Mouse (Mus musculus): ENCODE data around the gene Gpa33. TPM values are rescaled to one million over a fixed set of nuclear protein-coding genes. Genes with fewer than 3 reads are reported as not detected.

Gpa33 gene
- polyA plus RNA-seq, 1 experiment from 2014 or later, result 5.5 TPM

DNA sequence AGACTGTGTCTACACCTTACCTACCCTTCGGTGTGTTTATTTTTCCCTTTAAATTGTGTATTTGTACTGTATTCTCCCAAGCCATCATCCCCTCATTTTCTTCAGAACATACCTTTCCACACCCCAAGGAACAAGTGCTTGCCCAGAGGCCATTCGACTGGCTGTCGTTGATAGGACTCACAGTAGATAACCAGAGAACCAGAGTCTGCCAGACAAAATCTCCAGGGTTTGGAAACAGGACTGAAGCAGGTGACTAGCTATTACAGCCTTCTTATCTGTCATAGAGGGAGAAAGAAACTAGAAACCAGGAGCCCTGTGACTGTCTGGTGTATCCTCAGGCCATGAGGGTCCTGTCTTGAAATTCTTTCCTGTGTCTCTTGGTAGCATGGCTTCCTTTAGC lies 25.2 kb upstream of the Gpa33 start:
- Histone ChIP-seq H3K27me3 (ENCODE audit: control insufficient read depth, insufficient read depth, low read length) (no peaks in the 10 kb centered on the region), H3K27ac (ENCODE audit: low read length) (no peak overlapping the region), H3K9me3 (ENCODE audit: control insufficient read depth, low read depth, low read length) (no peaks in the 10 kb centered on the region), H3K4me1 (ENCODE audit: control insufficient read depth, insufficient read depth, low read length) (no peaks in the 10 kb centered on the region), H3K9ac (replicated peaks; ENCODE audit: low read depth, low read length) (no peak overlapping the region), H3K36me3 (ENCODE audit: control insufficient read depth, insufficient read depth, low read length) (no peaks in the 10 kb centered on the region), H3K4me3 (ENCODE audit: low read depth, low read length) (no peak overlapping the region), H3K4me2 (replicated peaks; ENCODE audit: low read depth, low read length) (no peak overlapping the region)
- WGBS, result 86% methylated on average over 3 of the region's 3 CpGs
- no peak for ATAC-seq (ENCODE audit: insufficient number of reproducible peaks, insufficient read depth, low FRiP score, low read depth)

DNA sequence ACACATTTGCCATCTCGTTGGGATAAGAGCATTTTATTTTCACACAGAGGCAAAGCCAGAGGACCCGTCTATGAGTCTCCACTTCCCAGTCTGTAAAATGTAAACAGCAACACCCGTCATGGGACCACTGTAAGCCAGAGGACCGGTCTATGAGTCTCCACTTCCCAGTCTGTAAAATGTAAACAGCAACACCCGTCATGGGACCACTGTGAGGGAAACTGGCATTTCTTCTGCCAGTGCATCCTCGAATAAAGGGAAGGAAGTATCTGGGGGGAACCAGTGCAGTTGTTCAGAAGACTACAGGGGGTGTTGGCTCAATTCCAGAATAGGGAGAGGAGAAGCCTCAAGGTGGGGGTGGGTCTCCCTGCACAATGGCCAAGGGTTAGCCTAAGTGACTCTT lies 24.6 kb upstream of the Gpa33 start:
- no peaks in the 10 kb centered on the region for H3K27me3 ChIP-seq (ENCODE audit: control insufficient read depth, insufficient read depth, low read length)
- H3K9me3 ChIP-seq (ENCODE audit: control insufficient read depth, low read depth, low read length), result no peaks in the 10 kb centered on the region
- H3K4me3 ChIP-seq (ENCODE audit: low read depth, low read length), result no peak overlapping the region
- no peaks in the 10 kb centered on the region for H3K4me1 ChIP-seq (ENCODE audit: control insufficient read depth, insufficient read depth, low read length)
- no peaks in the 10 kb centered on the region for H3K36me3 ChIP-seq (ENCODE audit: control insufficient read depth, insufficient read depth, low read length)
- WGBS, result 50% methylated on average over 6 of the region's 6 CpGs
- no peak overlapping the region for H3K27ac ChIP-seq (ENCODE audit: low read length)
- ATAC-seq (ENCODE audit: insufficient number of reproducible peaks, insufficient read depth, low FRiP score, low read depth), result no peak
- H3K4me2 ChIP-seq (replicated peaks; ENCODE audit: low read depth, low read length), result no peak overlapping the region
- H3K9ac ChIP-seq (replicated peaks; ENCODE audit: low read depth, low read length), result no peak overlapping the region

DNA sequence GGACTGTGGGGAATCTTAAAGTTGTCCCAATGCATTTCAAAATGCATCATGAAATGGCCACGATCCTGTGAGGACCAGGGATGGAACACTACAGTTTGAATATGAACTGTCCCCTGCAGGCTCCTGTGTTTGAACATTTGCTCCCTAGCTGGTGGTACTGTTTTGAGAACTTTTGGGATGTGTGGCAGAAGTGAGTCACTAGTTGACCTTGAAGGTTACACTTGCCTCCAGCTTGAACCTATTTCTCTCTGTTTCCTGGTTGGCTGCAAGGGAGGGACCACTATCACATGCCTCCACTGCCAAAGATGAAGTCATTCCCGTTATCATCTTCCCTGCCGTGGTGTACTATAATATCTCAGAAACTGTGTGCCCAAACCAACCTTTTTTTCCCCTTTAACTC lies 15.1 kb upstream of the Gpa33 start:
- Histone ChIP-seq H3K4me1 (ENCODE audit: control insufficient read depth, insufficient read depth, low read length) (no peaks in the 10 kb centered on the region), H3K27ac (ENCODE audit: low read length) (no peak overlapping the region), H3K36me3 (ENCODE audit: control insufficient read depth, insufficient read depth, low read length) (no peaks in the 10 kb centered on the region), H3K9ac (replicated peaks; ENCODE audit: low read depth, low read length) (no peak overlapping the region), H3K4me3 (ENCODE audit: low read depth, low read length) (no peak overlapping the region), H3K9me3 (ENCODE audit: control insufficient read depth, low read depth, low read length) (peaks cover 3% of the 10 kb centered on the region; the same call in 1 of the 2 replicates), H3K27me3 (ENCODE audit: control insufficient read depth, insufficient read depth, low read length) (no peaks in the 10 kb centered on the region), H3K4me2 (replicated peaks; ENCODE audit: low read depth, low read length) (no peak overlapping the region)
- ATAC-seq (ENCODE audit: insufficient number of reproducible peaks, insufficient read depth, low FRiP score, low read depth), result no peak
- 86% methylated on average over 3 of the region's 3 CpGs for WGBS

DNA sequence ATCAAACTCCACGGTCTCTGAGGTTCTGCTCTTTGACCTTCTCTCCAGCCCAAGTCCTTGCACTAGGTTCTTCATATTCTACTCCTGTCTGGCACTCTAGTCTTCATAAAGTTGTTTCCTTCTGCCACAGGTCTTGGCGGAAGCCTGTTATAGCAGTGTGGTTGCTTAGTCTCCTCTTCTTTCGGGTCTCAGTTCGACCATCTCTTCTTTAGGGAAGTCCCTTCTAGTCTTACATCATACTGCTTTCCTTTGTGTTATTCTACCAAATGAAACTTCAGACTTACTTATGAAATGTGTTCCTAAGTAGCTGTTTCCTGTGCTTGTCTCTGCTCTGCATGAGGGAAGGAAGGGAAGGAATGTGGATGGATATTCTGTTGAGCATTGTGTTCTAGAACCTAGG lies 14.3 kb upstream of the Gpa33 start:
- Histone ChIP-seq H3K9me3 (ENCODE audit: control insufficient read depth, low read depth, low read length) (peaks cover 3% of the 10 kb centered on the region; the same call in 1 of the 2 replicates), H3K4me2 (replicated peaks; ENCODE audit: low read depth, low read length) (no peak overlapping the region), H3K4me1 (ENCODE audit: control insufficient read depth, insufficient read depth, low read length) (no peaks in the 10 kb centered on the region), H3K27ac (ENCODE audit: low read length) (no peak overlapping the region), H3K36me3 (ENCODE audit: control insufficient read depth, insufficient read depth, low read length) (no peaks in the 10 kb centered on the region), H3K9ac (replicated peaks; ENCODE audit: low read depth, low read length) (no peak overlapping the region), H3K4me3 (ENCODE audit: low read depth, low read length) (no peak overlapping the region), H3K27me3 (ENCODE audit: control insufficient read depth, insufficient read depth, low read length) (no peaks in the 10 kb centered on the region)
- 91% methylated on average over 4 of the region's 4 CpGs for WGBS
- no peak for ATAC-seq (ENCODE audit: insufficient number of reproducible peaks, insufficient read depth, low FRiP score, low read depth)

DNA sequence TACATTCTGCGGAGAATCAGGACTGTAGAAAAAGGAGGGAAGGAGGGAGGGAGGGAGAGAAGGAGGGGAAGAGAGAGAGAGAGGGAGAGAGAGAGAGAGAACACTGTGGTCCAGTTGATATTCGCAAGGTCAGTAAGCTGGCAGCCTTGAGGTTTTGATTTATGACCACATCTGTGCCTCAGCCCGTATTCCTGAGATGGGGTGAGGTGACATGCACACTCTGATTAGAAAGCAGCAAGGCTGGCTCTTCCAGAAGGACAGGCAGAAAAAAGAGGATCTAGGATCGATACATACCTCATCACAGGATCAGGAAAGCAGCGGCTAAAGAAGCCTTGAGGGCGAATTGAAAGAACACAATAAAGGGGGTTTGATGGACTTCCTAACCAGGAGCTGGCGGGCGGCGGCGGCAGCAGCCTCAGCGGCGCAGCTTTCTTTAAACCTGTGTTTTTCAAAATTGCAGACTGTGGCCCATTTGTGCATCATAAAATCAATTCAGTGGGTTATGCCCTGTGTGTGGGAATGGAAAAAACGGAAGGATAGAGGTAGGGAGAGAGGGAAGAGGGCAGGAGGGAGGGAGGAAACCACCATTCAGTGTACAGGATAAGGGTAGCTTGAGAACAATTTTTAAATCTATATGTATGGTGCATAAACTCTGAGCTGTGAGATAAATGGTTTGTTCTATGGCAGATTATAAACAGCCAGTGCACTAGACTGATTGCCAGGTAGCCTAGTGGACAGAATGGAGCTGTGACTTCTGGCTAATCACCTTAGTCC lies 12.0 kb upstream of the Gpa33 start:
- Histone ChIP-seq H3K27ac (ENCODE audit: low read length) (no peak overlapping the region), H3K27me3 (ENCODE audit: control insufficient read depth, insufficient read depth, low read length) (no peaks in the 10 kb centered on the region), H3K4me3 (ENCODE audit: low read depth, low read length) (no peak overlapping the region), H3K4me1 (ENCODE audit: control insufficient read depth, insufficient read depth, low read length) (no peaks in the 10 kb centered on the region), H3K4me2 (replicated peaks; ENCODE audit: low read depth, low read length) (no peak overlapping the region), H3K9me3 (ENCODE audit: control insufficient read depth, low read depth, low read length) (peaks cover 3% of the 10 kb centered on the region; the same call in 1 of the 2 replicates), H3K9ac (replicated peaks; ENCODE audit: low read depth, low read length) (no peak overlapping the region), H3K36me3 (ENCODE audit: control insufficient read depth, insufficient read depth, low read length) (no peaks in the 10 kb centered on the region)
- WGBS, result 60% methylated on average over 13 of the region's 13 CpGs
- no peak for ATAC-seq (ENCODE audit: insufficient number of reproducible peaks, insufficient read depth, low FRiP score, low read depth)

DNA sequence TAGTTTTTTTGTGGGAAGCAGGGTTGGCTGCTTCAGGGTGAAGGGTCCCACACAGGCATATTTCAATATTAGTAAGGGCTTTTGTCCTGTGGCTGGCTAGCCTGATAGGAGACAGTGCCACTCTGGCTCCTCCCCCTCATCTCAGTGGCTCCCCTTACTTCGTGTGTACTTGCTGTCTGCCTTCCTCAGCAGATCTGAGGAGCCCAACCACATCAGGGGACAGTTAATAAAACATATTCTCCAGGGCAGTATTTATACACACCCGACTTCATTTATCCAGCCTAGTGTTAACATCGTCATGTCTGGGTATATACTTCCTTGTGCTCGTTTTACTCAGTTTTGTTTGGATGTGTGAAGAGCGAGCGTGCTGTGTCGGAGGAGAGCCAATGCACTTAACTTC lies 7.9 kb upstream of the Gpa33 start:
- H3K27ac ChIP-seq (ENCODE audit: low read length), result no peak overlapping the region
- no peaks in the 10 kb centered on the region for H3K9me3 ChIP-seq (ENCODE audit: control insufficient read depth, low read depth, low read length)
- WGBS, result 34% methylated on average over 7 of the region's 7 CpGs
- no peaks in the 10 kb centered on the region for H3K4me1 ChIP-seq (ENCODE audit: control insufficient read depth, insufficient read depth, low read length)
- no peak for ATAC-seq (ENCODE audit: insufficient number of reproducible peaks, insufficient read depth, low FRiP score, low read depth)
- no peaks in the 10 kb centered on the region for H3K36me3 ChIP-seq (ENCODE audit: control insufficient read depth, insufficient read depth, low read length)
- H3K4me3 ChIP-seq (ENCODE audit: low read depth, low read length), result no peak overlapping the region
- no peak overlapping the region for H3K4me2 ChIP-seq (replicated peaks; ENCODE audit: low read depth, low read length)
- H3K9ac ChIP-seq (replicated peaks; ENCODE audit: low read depth, low read length), result no peak overlapping the region
- no peaks in the 10 kb centered on the region for H3K27me3 ChIP-seq (ENCODE audit: control insufficient read depth, insufficient read depth, low read length)

DNA sequence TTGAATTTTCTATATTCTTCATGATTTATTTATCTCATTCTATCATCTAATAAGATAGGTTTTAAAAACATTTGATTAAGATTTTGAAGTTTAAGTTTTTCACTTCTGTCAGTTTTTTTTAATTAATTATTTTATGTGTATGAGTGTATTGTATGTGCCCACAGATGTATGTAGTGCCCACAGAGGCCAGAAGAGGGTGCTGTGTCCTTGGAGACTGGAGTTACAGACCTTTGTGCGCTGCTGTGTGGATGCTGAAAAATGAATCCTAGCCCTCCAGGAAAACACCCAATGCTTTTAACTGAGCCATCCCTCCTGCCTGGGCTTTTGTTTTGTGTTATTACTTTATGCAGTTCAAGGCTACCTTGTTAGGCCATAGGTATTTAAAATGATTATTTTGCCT lies 7.0 kb upstream of the Gpa33 start:
- H3K4me2 ChIP-seq (replicated peaks; ENCODE audit: low read depth, low read length), result no peak overlapping the region
- 97% methylated on average over 1 of the region's 1 CpGs for WGBS
- no peak overlapping the region for H3K27ac ChIP-seq (ENCODE audit: low read length)
- H3K9ac ChIP-seq (replicated peaks; ENCODE audit: low read depth, low read length), result no peak overlapping the region
- no peaks in the 10 kb centered on the region for H3K9me3 ChIP-seq (ENCODE audit: control insufficient read depth, low read depth, low read length)
- no peaks in the 10 kb centered on the region for H3K36me3 ChIP-seq (ENCODE audit: control insufficient read depth, insufficient read depth, low read length)
- H3K4me1 ChIP-seq (ENCODE audit: control insufficient read depth, insufficient read depth, low read length), result peaks cover 6% of the 10 kb centered on the region; the same call in 1 of the 2 replicates
- H3K4me3 ChIP-seq (ENCODE audit: low read depth, low read length), result no peak overlapping the region
- H3K27me3 ChIP-seq (ENCODE audit: control insufficient read depth, insufficient read depth, low read length), result no peaks in the 10 kb centered on the region
- ATAC-seq (ENCODE audit: insufficient number of reproducible peaks, insufficient read depth, low FRiP score, low read depth), result no peak

DNA sequence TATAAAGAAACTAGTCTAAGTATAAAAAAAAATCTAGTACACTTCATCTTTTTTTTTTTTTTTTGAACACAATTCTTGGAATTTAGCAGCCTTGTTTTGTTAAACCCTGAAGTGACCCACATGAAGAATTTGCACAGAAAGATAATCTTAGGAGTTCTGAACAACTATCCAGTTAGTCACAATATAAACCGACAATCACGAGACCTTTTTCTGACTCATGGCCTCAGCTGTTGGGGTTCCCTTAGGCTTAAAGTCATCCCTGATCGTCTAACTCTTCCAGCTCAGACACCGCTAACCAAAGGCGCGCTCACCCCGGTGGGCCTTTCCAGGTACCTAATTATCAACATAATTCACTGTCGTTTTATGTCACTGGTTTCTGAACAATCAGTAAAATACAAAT lies 6.3 kb upstream of the Gpa33 start:
- WGBS, result 94% methylated on average over 8 of the region's 8 CpGs
- Histone ChIP-seq H3K4me1 (ENCODE audit: control insufficient read depth, insufficient read depth, low read length) (peaks cover 11% of the 10 kb centered on the region; the same call in 1 of the 2 replicates), H3K4me2 (replicated peaks; ENCODE audit: low read depth, low read length) (no peak overlapping the region), H3K4me3 (ENCODE audit: low read depth, low read length) (no peak overlapping the region), H3K9me3 (ENCODE audit: control insufficient read depth, low read depth, low read length) (no peaks in the 10 kb centered on the region), H3K27me3 (ENCODE audit: control insufficient read depth, insufficient read depth, low read length) (no peaks in the 10 kb centered on the region), H3K9ac (replicated peaks; ENCODE audit: low read depth, low read length) (no peak overlapping the region), H3K27ac (ENCODE audit: low read length) (no peak overlapping the region), H3K36me3 (ENCODE audit: control insufficient read depth, insufficient read depth, low read length) (no peaks in the 10 kb centered on the region)
- no peak for ATAC-seq (ENCODE audit: insufficient number of reproducible peaks, insufficient read depth, low FRiP score, low read depth)
